Mouse (Mus musculus) kidney, adult 8-10 months (tissue): ENCODE data around the gene Zc3h15.
"Not testable (repeated sequence)": the region's sequence is repeated elsewhere in the genome, so short reads cannot be mapped to it uniquely, and the experiment has no call there.

Experiments
- DNase-seq, 2 experiments: peaks; one replicate each; pipeline ENCODE4 v3.0.0; 2022

The Zc3h15 gene

DNA sequence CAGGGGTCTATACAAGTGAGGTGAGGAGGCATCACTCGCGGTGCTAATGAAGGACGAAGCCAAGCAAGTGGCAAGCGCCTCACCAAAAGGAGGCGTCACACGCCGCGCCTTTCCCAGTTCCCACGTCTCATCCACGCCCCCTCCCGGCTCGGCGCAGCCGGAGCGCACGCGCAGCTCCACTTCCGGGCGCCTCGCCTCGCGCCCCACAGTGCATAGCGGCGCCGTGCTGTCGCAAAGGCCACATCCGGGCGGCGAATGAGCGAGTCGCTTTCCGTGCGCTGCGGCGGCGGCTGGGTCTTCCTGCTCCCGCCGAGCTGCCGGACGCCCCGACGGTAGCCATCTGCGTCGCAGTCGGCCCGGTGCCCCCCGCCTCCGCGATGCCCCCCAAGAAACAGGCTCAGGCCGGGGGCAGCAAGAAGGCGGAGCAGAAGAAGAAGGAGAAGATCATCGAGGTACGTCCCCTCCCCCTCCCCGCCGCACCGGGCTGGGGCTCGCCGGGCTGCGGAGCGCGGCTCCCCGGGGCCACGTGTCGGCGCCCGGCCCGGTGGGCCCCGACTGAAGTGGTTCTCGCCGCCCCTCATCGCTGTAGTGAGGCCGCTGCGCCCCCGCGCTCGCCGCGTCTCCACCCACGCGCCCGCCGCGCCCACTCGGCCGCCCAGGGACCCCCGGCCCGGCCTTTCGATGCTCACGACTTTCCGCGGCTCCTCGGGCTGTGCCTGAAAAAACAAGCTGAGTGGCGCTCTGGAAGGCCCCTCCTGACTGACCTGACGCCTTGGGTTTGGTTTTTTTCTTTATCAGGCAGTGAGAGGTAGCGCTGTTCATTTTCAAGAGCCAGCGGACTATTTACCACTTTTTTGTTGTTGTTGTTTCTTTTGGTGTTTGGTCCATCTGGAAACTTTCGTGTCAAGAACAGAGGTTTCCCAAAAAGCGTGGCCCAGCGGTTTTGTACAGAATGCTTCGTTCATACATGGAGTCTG, at the start of gene Zc3h15:
Zc3h15 (plus strand) TSS at position 160 of the 977 bp plus-strand sequence.
- peak; percentile 91 to 93 for DNase-seq

DNA sequence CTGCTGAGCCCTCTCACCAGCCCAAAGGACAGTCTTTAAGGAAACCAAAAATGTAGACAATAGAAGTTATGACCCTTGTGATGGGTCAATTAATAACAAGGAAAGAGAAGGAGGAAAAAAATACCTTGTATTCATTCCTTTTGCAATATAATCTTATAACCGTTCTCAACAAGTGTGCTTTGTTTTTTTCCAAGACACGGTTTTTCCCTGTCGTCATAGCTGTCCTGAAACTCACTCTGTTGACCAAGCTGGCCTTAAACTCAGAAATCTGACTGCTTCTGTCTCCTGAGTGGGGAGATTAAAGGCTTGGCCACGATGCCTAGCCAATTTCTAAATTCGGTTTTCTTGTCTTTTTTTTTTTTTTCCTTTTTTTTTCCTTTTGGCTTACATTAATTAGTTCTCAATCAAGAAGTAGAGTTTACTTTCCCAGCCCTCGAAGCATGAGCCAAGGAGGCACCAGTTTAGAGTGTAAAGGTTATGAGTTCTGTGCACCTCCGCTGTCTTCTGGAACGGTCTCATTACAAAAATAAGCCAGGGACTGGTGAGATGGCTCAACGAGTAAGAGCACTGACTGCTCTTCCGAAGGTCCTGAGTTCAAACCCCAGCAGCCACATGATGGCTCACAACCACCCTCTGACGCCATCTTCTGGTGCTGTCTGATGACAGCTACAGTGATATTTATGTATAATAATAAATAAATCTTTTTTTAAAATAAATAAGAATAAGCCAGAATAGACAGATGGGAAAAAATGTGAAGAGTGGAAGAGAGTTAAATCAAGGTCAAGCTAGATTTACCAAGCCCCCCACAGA, 23.5 kb upstream of the Zc3h15 start:
- no peak for DNase-seq

DNA sequence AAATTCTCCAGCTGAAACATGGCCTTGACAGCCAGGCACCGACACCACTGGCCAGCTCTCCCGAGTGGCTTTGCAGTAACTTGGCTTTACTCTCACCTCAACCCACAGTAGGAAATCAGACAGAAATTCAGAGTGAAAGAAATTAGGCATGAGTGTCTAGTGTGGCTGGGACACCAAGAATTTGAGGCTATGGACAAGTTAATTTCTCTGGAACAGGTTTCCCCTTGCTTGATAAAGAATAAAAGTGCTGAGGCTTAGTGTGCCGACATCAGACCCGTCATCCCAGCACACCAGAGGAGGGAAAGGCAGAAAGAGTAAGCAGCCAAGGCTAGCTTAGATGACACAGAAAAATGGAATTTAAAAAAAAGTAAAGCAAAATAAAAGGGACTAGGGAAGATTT, 22.7 kb upstream of the Zc3h15 start:
- no peak for DNase-seq

DNA sequence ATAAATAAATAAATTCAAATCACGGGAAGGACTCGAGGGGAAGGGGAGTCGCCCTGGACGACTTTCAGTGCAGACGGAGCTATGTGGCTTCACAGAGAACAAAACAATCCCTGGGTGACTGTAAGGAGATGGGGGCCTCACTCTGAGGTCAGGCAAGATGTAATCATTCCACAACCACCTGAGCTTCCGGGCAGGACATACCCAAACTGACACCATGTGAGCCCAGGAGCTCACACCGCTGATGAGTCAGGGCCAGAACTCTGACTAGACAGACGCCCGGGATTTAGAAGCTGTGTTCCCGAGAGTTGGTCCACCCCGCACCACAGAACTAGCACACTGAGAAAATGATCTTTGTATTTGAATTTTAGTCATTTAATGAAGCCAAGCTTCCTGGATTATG, 21.4 kb upstream of the Zc3h15 start:
- DNase-seq = no peak

DNA sequence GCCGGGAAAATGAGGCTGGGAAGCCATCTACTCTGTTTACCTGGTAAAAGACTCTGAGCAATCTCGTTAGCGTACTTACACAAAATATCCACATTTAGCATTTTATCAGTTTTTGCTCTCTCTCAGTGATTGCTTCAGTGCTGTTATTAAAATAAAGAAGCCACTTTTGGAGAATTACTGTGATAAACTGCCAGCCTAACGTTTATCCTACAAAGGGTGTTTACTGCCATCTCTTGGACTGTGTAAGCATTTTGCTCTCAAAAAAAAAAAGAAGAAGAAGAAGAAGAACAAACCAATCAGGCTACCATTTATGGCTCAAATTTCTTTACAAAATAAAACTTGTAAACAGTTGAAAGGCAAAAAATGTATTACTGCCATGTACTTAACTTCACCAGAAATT, 20.2 kb upstream of the Zc3h15 start:
- DNase-seq = no peak

DNA sequence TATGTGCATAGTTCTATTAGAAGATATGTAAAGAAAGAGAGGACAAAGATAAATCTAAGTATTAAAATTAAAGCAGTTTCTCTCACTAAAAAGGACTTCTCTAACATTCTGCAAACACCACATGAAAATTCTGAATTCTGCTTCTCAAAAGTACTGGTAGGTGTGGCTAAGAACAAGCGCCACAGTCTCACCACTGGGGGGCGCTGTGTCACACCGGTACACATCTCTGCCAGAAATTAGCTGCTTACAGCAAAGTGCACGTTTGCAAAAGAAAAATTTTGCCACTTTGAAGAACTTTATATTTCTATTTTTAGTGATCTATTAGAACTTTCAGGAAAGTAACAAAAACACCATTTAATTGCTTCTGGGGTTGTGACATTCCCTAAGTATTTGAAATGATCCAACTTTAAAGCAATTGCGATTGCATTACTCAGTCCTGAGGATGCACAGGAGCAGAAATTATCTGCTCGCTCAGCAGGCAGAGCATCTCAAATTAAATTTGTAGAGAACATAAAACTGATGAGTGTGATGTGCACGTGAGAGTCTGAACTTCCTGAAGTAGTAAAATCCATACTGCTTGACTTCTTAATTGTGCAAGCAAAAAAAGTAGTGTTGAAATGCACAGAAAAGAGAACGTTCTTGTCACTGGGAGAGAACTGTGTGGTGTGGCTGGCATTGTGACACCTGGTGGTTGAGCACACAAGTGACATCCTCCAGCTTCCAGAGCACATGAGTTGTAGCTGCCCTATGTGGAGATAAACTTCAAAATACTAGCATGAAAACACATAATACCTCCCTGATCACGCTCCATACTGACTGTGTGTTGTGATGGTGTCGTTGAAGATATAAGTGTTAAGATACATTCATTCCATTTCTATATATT, 18.8 kb upstream of the Zc3h15 start:
- DNase-seq = peak; percentile 29 to 71

DNA sequence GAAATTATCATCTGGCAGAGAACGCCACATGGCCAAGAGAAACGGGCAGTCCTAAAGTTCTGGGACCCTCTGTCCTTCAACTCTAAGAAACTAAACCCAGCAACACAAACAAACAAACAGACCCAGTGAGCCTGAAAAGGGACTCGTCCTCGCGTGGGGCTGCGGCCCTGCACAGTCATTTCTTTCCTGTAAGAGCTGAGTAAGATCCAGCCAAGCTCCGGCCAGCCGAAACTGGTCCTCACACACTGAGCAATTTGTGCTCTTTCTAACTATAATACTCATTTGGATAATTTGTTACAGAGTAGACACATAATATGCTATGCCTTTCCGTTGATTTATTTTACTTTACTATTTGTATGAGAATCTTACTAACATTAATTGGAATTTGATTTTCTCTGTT, 17.4 kb upstream of the Zc3h15 start:
- DNase-seq = no peak

DNA sequence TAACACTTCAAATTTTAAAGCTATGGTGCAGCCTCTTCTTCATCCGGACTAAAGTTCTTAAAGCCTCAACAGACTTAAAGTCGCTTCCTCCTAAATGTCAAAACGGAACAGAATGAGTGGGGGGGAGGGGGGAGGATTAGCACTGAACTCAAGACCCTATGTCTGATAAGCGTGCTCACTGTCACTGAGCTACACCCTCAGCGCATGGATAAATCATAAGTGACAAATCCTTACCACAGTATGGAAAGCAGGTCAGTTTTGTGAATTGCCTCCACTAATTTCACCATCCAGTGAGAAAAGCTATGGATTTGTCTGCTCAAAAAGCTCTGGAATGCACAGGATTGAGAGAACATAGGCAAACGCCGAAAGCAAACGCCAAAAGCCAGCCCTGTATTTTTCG, 16.7 kb upstream of the Zc3h15 start:
- no peak for DNase-seq

DNA sequence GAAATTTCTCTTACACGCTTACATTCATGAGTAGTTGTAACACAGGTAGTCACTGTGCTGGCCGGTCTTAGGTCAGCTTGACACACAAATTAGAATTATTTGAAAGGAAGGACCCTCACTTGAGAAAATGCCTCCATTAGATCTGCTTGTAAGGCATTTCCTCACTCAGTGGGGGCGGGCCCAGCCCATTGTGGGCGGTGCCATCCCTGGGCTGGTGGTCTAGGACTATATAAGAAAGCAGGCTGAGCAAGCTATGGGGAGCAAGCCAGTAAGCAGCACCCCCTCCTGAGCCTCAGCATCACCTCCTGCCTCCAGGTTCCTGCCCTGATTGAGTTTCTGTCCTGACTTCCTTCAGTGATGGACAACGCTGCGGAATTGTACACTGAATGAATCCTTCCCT, 16.3 kb upstream of the Zc3h15 start:
- no peak for DNase-seq

DNA sequence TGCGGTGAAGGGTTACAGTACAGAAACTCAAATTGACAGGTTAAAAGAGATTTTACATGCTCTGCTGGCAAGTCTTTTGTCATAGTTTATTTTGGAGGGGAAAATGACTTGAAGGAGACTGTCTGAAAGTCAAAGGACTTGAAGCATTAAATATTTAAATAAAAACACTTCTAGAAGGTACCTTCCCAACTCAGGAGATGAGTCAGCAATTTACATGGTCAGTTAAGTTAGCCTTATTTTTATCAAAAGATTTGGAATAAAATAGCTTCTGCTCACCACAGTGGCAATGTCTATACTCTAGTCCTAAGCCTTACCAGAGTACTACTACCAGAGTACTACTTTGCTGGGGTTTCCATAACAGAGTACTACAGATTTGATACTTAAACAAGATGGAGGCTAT, 2.2 kb upstream of the Zc3h15 start:
- no peak for DNase-seq

DNA sequence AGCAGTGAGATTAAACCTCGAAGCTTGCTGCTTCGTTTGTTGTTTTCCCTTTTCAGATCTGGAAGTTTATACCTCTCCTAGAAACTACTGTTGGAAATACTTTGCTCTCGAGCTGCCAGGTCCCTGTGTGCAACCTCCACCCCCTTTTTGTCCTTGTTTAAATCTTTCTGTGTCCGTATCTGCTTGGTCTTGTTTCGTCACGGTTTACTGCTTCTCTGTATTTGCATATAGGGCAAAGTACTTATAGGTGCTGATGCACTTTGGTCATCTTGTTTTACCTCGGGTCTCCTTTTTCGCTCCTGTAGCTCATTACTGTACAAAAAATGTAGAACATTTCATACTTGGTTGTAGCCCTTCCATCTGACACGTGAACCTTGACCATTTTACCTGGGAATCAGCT, 4.7 kb downstream of the Zc3h15 start:
- peak; percentile 12 to 44 for DNase-seq

DNA sequence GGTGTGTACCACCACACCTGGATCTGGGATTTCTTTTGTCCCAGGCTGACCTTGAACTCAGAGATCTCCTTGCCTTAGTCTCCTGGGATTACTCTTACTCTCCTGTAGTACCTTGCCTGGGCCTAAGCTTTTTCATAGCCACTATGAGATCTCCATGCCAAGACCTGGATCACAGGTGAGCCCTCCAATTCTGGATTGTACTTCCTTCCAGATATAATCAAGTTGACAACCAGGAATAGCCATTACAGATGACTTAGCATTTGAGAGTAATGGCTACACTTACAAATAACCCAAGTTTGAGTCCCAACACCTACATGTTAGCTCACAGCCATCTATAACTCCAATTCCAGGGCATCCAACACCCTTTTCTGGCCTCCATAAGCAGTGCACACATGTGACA, 8.4 kb downstream of the Zc3h15 start:
- no peak for DNase-seq

DNA sequence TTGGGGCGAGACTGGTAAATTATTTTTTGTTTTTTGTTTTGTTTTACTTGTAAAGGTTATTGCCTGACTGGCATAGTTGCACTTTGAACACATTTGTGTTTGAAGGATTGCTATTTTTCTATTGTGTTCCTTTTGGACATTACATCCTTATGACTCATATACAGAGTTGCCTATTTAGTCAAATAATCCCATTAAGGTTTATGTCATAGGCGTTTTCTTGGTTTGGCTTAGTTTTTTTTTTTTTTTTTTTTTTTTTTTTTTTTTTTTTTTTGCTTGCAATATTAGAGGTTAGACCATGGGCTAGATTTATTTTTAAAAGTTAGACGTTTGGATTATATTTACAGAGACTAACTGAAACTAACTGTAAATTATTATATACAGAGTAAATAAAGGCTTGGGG, 15.0 kb downstream of the Zc3h15 start:
- DNase-seq = no peak

DNA sequence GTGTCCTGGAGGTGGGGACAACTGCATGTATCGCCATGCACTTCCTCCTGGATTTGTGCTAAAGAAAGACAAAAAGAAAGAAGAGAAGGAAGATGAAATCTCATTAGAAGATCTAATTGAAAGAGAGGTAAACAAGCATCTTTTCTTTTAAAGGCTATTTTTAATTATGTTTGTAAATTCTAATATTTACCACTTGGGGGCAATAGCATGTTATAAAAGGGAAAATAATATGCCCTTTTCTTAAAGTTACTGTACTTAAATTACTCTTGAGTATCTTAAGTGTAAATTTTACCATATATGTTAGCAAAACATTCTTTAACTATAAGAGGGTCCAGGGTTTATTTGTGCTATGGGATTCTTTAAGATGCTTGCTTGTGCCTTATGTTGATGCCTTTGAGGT, 15.9 kb downstream of the Zc3h15 start:
- no peak for DNase-seq

DNA sequence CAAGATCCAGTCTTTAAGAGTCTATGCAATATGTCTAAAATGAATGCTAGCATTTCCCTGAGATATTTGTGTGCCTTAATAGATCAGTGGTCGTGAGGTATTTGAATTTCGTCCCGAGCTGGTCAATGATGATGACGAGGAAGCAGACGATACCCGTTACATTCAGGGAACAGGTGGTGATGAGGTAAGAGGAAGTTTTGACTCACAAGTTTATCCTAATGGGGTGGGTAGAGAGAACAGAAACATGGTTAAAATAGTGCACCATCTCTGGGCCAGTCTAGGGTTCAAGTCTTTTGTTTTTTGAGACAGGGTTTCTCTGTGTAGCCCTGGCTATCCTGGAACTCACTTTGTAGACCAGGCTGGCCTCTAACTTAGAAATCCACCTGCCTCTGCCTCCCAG, 17.1 kb downstream of the Zc3h15 start:
- no peak for DNase-seq

DNA sequence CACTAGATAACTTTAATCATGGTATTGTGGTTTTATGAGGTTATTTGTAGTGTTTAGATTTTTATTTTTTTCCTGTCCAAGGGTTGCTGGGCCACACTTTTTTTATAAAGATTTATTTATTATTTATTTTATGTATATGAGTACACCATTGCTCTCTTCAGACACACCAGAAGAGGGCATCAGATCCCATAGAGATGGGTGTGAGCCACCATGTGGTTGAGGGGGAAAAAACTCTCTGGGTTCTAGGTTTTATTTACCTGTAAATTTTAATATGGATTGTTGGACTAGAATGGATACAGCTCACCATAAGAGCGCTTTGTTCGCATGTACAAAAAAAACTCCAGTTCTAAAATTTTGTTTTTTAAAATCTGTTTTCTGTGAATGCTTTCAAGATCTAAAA, 20.8 kb downstream of the Zc3h15 start:
- not testable (repeated sequence) for DNase-seq

DNA sequence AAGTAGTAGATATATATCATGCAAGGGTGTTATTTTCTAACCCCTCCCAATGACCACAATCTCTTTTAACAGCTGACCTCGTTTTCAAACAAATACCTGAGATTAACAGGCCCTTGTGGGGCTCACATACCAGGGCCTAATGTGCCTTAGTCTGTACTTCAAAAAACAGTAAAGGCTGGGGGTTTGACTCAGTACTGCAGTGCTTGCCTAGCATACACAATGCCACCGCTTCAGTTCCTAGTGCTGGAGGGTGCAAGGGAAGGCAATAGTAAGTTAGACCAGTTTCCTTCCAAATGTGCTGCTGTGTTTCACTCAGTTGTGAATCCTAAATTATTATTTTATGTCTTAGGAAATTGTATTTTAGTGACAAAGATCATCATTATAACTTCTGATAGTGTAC, 23.2 kb downstream of the Zc3h15 start:
- no peak for DNase-seq

DNA sequence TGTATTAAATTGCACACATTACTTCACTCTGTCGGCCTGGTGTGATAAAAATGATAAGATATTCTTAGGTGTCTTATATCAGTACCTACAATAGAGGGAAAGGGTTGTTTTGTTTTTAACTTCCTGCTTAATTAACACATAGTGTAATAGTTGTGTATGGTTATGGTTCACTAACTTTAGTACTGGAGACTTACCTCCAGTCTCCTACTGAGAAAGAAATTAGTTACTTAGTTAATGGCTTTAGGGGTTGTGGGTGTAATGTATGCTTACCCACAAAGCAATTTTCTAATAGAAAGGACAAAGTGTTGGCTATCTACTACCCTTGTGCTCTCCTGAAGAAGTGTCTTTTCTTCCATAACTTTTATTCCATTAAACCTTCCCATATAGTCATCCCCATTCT, 23.8 kb downstream of the Zc3h15 start:
- DNase-seq = no peak

DNA sequence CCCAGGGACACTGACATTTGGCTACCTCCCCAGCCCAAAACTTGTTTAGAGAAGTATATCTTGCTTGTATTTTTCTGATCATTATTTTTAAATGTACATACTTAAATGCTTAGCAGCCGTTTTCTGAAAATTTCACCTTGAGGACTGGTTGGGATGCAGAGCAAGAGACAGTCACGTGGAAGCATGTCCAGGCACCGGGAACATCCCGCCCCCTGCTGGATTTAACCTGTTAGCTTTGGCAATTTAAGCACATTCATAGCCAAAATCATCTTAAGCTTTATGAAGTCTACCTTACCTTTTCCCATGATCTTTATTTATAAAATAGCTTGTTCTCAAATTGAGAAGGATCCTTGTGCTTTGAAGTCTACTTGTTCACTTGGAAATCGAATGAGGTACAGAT, 25.8 kb downstream of the Zc3h15 start:
- DNase-seq = peak in 1 of 2 experiments; percentile 49

DNA sequence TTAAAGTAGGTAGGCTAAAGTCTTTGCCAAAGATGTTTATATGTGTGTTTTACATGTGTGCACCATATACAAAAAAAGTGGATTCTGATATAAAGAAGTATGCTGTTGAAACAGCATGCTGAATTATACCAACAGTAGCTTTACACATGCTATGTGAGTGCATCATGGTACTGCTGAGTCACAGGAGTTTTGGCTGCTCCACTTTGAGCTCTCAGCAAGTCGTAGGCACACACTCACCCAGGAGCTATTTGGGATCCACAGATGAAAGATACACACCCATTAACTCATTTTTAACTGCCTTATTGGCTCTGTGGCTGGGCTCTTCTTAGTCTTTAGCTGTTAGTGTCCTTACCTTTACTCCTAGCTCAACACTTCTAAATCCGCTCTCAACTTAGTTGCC, 27.6 kb downstream of the Zc3h15 start:
- no peak for DNase-seq

DNA sequence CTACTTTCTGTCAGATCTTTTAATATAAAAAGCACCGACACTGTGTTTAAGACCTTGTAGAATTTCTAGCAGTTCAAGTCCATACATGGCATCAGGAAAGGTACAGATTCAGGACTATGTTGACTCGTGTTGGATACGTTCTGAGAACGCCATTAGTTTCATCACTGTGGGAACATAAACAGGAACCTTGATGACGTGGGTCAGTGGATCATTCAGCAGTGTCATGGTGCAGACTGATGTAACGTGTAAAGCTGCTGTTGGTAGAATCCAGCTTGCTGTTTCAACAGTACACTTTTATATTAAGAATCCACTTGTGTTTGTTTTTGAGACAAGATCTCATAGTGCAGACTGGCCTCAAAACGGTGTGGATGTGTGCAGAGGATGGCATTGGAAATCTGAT, 28.8 kb downstream of the Zc3h15 start:
- DNase-seq = no peak

DNA sequence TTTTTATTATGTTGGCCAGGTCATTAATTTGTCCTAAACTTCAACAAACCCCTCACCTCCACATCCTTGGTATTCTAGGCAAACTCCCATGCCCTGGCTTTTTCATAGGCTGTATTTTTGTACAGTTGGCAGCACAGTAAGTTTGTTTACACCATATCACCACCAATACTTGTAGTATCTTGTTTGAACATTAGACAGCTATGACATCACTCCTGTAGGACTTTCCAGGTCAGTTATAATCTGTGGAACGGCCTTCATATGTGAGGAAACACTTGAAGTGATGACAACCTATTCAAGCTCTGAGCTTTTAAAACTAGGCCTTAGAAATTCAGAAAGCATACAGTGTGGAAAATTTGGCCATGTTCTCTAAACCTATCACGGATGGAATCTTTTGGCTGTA, 29.6 kb downstream of the Zc3h15 start:
- DNase-seq = no peak

DNA sequence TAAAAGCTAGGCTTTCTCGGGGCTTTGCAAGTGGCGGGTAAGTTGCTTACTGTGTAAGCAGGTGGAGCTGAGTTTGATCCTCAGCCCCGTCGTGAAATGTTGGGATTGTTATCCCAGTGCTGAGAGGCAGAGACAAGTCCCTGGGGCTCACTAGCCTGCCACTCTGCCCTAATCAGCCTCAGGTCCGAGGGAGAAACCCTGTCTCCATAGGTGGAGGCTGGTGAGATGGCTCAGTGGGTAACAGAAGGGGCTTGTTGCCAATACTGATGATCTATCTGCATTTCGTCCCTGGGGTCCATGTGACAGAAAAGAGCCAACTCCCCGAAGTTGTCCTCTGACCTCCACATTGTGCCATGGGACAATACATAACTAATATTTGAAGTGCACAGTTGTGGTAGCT, 30.2 kb downstream of the Zc3h15 start:
- DNase-seq = no peak
